Mouse (Mus musculus): ENCODE data around the gene Smim20. TPM values are rescaled to one million over a fixed set of nuclear protein-coding genes. Genes with fewer than 3 reads are reported as not detected.
A peak's percentile ranks its signal among the peaks of the same experiment; 100 is the strongest.

Smim20 gene
- polyA plus RNA-seq, 1 experiment, result 23.9 TPM

DNA sequence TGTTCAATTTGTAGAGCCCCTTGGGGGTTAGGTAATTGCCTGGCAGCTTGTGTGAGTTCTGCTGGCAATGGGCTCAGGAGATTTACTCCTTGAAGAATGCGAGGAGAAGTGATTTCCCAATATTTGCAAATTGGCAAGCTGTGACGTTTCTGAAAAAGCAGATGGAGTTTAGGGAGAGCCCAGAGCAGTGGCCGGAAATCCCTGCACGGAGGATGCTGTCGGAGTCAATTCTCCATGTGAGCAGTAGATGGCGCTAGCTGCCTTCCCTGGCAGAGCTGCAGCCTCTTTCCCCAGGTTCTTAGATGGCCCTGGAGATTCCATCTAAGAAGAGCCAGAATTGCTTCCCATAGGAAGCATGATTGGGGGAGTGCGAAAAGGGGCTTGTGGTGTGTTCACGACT is 59.1 kb downstream of the Smim20 start:
- Histone ChIP-seq H3K27ac (ENCODE audit: insufficient read depth, low read length) (no peak overlapping the region), H3K4me1 (ENCODE audit: control insufficient read depth, insufficient read depth, insufficient read length) (no peaks in the 10 kb centered on the region), H3K27me3 (ENCODE audit: control insufficient read depth, insufficient read depth, low read length) (no peaks in the 10 kb centered on the region), H3K4me3 (ENCODE audit: extremely low read depth, insufficient read depth, insufficient read length) (no peak overlapping the region), H3K36me3 (ENCODE audit: control insufficient read depth, insufficient read depth, low read length) (no peaks in the 10 kb centered on the region)
- WGBS, result 4% methylated on average over 8 of the region's 8 CpGs
- peak in 1 of 2 experiments; percentile 47 for DNase-seq (ENCODE audit: low read depth in 1 of 2, low spot score in 2 of 2)
- TF ChIP-seq POLR2A (IDR thresholded peaks at IDR 0.05; ENCODE audit: low read depth, low read length) (no peak), CTCF (IDR thresholded peaks at IDR 0.05; ENCODE audit: extremely low read depth, insufficient read depth, insufficient read length, insufficient replicate concordance) (peak; percentile 83)

DNA sequence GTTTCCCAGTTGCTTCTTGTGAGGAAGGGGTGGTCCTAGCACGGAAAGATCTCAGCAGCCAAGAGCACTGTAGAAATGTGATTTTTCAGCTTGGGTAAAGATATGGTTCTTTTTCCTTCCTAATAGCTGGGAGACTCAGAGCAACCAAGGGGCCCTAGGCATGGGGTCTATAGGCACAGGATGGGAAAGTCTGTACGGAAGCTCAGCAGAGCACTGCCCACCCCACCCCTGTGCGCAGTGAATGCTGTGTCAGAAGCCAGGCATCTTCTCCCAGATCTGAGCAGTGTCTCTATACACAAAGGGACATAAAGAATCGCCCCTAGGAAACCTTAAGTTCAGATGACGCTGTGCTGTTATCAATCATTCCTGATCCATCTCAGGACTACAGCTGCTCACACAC is 59.6 kb downstream of the Smim20 start:
- WGBS, result 83% methylated on average over 5 of the region's 5 CpGs
- H3K4me3 ChIP-seq (ENCODE audit: extremely low read depth, insufficient read depth, insufficient read length), result no peak overlapping the region
- H3K36me3 ChIP-seq (ENCODE audit: control insufficient read depth, insufficient read depth, low read length), result no peaks in the 10 kb centered on the region
- H3K4me1 ChIP-seq (ENCODE audit: control insufficient read depth, insufficient read depth, insufficient read length), result no peaks in the 10 kb centered on the region
- no peak for TF ChIP-seq POLR2A (IDR thresholded peaks at IDR 0.05; ENCODE audit: low read depth, low read length)
- TF ChIP-seq CTCF (IDR thresholded peaks at IDR 0.05; ENCODE audit: extremely low read depth, insufficient read depth, insufficient read length, insufficient replicate concordance), result no peak
- no peak for DNase-seq (ENCODE audit: low read depth in 1 of 2, low spot score in 2 of 2)
- H3K27me3 ChIP-seq (ENCODE audit: control insufficient read depth, insufficient read depth, low read length), result no peaks in the 10 kb centered on the region
- no peak overlapping the region for H3K27ac ChIP-seq (ENCODE audit: insufficient read depth, low read length)

Other genes starting within 250 kb of the Smim20 start
- gene Slc34a2, start 229.0 kb upstream of the Smim20 start, polyA plus RNA-seq (2012; rRNA removed), result not detected in 2 replicates
- gene Sel1l3, start 53.2 kb upstream of the Smim20 start, polyA plus RNA-seq (2012; rRNA removed), result 0.67 and 0.89 TPM in 2 replicates
- gene Rbpj, start 199.1 kb downstream of the Smim20 start, polyA plus RNA-seq (2012; rRNA removed), result 7.6 and 8.2 TPM in 2 replicates

Measured in spleen, adult 2 months (tissue).